Mouse (Mus musculus) layer of hippocampus, postnatal 14 days (tissue): ENCODE measurements around the gene Pold2. TPM values are rescaled to one million over a fixed set of nuclear protein-coding genes. Genes with fewer than 3 reads are reported as not detected.
"Not testable (repeated sequence)": the region's sequence is repeated elsewhere in the genome, so short reads cannot be mapped to it uniquely, and the experiment has no call there.

ENCODE experiments used
- DNase-seq, 2 experiments: peaks; one replicate each; pipeline ENCODE4 v3.0.0; 2021 to 2022; ENCODE audit warnings: low spot score in 2 of 2, mixed read lengths in 1 of 2
- total RNA-seq, 2 experiments: library from RNA; stranded (reverse); gene quantifications; 2 replicates each; pipeline ENCODE4 v1.2.3; 2021

Gene Pold2
- total RNA-seq, 2 experiments from 2014 or later = 24.8 to 26.7 TPM

DNA sequence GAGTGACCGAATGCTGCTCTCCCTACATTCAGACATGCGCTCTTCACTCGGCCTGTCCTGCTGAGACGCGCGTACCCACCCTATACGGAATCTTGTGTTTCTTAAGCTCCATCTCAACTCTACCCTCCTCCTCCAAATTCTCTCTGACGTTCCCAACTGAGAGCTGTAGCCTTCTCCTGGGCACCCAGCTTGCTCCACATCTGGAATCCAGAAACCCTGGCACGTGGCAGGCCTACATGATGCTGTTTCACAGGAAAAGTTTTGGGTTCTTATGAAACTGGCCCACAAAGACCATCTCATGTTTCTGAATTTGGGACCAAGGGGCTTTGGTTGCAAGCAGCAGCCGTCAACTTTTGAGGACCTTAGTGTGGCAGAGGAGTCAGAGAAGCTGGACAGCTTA lies 21.2 kb upstream of the Pold2 start:
- no peak for DNase-seq

DNA sequence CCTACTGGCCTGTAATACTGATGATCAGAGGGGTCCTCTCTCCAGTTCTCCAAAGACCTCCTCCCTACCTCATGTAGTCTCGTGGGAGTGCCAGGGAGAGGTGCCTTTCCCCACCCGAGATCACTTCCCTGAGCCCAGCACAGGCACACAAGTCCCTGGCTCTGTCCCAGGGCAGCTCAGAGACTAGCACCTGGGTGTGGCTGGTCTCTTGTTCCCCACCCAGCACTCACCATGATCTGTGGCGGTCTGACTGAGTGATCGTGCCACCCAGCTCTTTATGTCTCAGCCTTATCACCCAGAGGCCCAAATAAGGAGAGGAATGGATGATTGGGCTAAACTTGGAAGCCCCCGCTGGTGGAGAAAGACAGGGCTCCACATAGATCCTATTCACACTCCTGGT lies 20.4 kb upstream of the Pold2 start, which contains the start of gene Myl7:
Myl7 (minus strand) TSS at position 252 of the 400 bp plus-strand sequence.
- no peak for DNase-seq

GRCm38 (mm10) chr11:5897839-5898238 lies 19.7 kb upstream of the Pold2 start:
- no peak for DNase-seq

DNA sequence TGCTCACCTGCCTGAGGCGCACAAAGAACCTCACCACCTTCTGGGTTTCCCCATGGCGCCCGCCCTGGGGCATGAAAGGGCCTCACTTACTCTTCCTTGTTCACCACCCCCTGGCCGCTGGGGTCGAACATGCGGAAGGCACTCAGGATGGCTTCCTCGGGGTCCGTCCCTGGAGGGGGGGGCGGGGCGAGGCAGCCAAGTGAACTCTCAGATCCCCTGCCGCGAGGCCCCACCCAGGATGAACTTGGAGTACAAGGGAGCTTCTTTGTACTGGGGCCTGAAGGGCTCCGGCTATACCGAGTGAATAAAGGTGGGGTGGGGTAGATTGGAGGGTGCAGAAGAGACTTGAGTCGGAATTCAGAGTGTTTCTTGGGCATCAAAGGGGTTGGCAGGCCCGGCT lies 19.1 kb upstream of the Pold2 start:
- no peak for DNase-seq

DNA sequence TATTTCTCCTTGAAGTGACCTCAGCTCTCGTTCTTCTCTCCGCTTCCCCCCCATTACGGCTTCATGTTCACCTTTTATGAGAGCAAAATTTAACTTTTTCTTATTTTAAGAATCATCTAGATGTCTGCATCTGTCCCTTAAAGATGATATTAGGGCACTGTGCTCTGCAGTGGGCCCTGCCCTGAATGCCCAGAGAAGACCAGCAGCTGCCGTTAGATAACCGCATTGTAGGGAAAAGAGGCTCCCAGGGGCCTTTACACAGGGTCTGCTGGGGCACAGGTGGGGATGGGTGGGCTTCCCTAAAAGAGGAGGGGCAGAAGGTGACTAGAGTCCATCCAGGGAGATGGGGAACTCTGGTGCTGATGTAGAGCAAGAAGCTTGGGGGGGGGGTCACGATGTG lies 15.7 kb upstream of the Pold2 start:
- DNase-seq = no peak

- DNase-seq = no peak
These were observed 14.8 kb upstream of the Pold2 start for GRCm38 (mm10) chr11:5892810-5893368.

DNA sequence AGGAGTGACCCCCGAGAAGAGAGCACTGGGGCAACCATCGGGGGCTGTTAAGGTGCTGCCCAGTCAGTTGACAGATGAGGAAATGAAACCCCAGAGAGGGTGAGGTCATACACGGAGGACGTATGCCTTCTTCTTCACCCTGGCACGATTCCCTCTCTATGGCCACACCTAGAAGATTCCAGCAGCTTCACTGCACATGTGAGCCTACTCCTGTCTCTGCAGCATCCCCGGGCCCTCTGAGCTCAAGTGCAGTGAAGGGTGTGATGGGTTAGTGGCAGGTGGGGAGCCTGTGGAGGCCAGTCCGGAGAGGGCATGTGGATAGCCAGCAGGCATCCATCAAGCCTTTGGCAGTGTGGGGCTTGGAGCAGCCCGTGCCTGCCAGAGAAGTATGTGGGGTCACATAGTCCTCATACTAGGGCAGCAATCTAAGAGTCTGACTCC lies 14.1 kb upstream of the Pold2 start:
- DNase-seq = no peak

DNA sequence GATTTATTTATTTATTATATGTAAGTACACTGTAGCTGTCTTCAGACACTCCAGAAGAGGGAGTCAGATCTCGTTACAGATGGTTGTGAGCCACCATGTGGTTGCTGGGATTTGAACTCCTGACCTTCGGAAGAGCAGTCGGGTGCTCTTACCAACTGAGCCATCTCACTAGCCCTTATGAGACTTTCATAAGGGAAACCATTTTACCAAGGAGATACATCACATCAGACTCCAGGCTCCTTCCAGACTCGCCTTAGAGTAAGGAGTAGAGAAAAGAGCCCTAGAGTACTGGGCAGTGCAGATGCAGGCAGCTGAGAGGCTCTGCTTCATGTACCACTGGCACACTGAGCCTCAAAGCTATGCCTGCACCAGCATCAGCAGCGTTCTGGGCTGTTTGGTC lies 10.5 kb upstream of the Pold2 start:
- DNase-seq = not testable (repeated sequence)

GRCm38 (mm10) chr11:5887250-5887649 lies 9.2 kb upstream of the Pold2 start:
- DNase-seq = no peak

GRCm38 (mm10) chr11:5886187-5886586 lies 8.1 kb upstream of the Pold2 start:
- peak; percentile 57 to 81 for DNase-seq

GRCm38 (mm10) chr11:5882518-5882917 lies 4.4 kb upstream of the Pold2 start:
- DNase-seq = no peak

GRCm38 (mm10) chr11:5879905-5880304 lies 1.8 kb upstream of the Pold2 start:
- peak; percentile 51 to 79 for DNase-seq

GRCm38 (mm10) chr11:5878661-5879060 lies 569 bp upstream of the Pold2 start:
- no peak for DNase-seq

DNA sequence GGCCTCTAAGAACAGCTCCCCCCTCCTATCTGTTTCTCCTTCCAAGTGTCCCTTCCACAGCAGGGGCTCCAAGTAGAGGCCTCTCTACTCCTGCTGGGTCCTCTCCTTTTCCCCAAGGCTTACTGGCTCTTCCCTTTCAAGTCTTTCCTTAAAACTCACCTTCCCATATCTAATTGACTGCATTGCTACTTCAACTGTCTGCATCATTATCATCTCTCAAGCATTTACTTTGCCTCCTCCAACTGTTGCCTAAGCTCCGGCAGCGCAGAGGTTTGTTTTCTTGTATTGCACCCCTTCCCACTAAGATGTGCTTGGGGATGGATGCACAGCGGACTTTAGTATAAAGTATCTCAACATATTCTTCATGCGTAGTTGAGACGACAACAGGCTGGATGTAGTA lies 671 bp downstream of the Pold2 start:
- no peak for DNase-seq

DNA sequence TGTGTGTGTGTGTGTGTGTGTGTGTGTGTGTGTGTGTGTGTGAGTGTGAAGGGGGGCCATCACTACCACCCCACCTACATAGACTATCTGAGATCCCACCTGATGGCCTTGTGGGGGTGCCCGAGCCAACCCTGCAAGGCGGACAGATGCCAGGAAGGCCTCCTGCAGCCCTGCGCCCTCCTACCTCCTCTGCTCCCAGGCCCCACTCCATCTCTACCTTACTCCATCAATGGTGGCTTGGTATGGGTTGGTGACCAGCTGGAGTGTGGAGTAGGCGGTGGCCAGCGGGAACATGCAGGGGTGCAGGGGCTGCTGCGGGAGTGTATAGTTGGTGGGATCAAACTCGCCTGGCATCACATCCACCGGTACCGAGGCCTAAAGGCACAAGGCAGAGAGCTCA lies 4.9 kb downstream of the Pold2 start:
- no peak for DNase-seq

DNA sequence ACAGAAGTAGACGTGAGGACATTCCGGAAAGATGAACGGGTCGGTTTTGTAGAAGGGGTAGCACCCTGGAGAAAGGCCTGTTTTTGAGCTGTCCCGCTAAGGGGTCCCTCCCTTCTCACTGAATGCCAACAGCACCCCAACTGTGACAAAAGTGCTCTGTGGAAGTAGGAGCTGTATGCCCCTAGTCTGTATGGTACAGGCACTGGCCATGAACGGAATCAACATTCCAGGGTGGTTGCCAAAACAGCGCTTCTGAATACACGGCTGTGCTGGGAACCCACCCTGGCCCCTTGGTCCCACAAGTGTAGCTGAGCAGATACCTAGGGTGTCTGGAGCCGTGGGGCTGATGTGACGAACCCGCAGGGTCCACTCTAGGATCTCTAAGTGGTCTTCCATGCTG lies 5.4 kb downstream of the Pold2 start:
- DNase-seq = no peak

DNA sequence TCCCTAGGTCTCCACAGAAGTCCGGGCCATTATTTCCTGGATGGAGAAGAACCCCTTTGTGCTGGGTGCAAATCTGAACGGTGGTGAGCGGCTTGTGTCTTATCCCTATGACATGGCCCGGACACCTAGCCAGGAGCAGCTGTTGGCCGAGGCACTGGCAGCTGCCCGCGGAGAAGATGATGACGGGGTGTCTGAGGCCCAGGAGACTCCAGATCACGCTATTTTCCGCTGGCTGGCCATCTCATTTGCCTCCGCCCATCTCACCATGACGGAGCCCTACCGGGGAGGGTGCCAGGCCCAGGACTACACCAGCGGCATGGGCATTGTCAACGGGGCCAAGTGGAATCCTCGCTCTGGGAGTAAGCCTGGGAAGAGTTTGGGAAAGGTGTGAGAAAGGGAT lies 8.0 kb downstream of the Pold2 start:
- DNase-seq = no peak

DNA sequence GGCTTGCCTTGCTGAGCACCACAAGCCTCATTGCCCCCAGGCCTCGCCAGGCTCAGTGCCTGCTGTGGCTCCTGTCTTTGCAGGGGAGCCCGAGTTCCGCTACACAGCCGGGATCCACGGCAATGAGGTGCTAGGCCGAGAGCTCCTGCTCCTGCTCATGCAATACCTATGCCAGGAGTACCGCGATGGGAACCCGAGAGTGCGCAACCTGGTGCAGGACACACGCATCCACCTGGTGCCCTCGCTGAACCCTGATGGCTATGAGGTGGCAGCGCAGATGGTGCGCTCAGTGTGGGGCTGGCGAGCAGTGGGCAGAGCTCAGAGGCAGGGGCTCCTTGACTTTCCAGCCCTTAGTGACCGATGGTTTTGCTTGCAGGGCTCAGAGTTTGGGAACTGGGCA lies 8.8 kb downstream of the Pold2 start:
- no peak for DNase-seq

- DNase-seq = no peak
These were observed 9.8 kb downstream of the Pold2 start for GRCm38 (mm10) chr11:5868324-5868723.

DNA sequence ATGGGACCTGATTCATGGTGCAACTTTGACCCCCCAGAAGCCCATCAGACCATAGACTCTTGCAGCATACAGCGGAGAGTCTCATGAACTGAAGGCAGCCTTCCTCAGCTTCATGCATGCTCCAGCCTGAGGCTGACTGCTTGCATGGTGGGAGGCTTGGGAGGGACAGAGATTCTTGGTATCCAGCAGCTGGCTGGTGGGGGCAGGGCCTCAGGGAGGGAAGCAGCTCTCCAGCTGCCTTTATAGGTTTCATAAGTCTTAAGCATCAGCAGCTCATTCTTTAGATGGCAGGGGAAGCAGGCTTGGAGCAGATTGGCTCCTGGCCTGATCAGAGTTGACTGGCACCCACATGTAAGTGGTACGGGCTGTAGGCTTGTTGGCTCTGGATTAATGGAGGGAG lies 10.9 kb downstream of the Pold2 start:
- DNase-seq = no peak

- no peak for DNase-seq
These were observed 15.5 kb downstream of the Pold2 start for GRCm38 (mm10) chr11:5862394-5863105.

- DNase-seq = no peak
These were observed 16.3 kb downstream of the Pold2 start, which contains the start of gene Aebp1 for GRCm38 (mm10) chr11:5861678-5862393. TSS of gene Aebp1 (plus strand) at chr11:5861947.
